Mouse (Mus musculus) midbrain, embryonic 16.5 days (tissue): ENCODE measurements around the gene Pdyn. TPM values are rescaled to one million over a fixed set of nuclear protein-coding genes. Genes with fewer than 3 reads are reported as not detected.
A peak's percentile ranks its signal among the peaks of the same experiment; 100 is the strongest.

Experiments
- ATAC-seq: fragments of 200-750 bp; cut with Nextera tagmentation; 2 replicates; pipeline ENCODE4 v1.8.0; 2017; ENCODE audit warnings: moderate TSS enrichment
- H3K27ac ChIP-seq: fragments of 300-500 bp; sonication (generic); 2 replicates; pipeline ENCODE4 v1.5.1; 2014; ENCODE audit warnings: mild to moderate bottlenecking, low read length, mixed read lengths
- H3K27me3 ChIP-seq: fragments of 300-500 bp; sonication (generic); 2 replicates; pipeline ENCODE4 v1.6.1; 2014; ENCODE audit warnings: low read depth, low read length, mixed read lengths; ENCODE audit not compliant: control insufficient read depth, insufficient read depth
- H3K36me3 ChIP-seq: fragments of 300-500 bp; sonication (generic); 2 replicates; pipeline ENCODE4 v1.6.1; 2014; ENCODE audit warnings: mild to moderate bottlenecking, low read length, moderate library complexity, mixed read lengths; ENCODE audit not compliant: control insufficient read depth, insufficient read depth
- H3K4me1 ChIP-seq: fragments of 300-500 bp; sonication (generic); 2 replicates; pipeline ENCODE4 v1.6.1; 2014; ENCODE audit warnings: mild to moderate bottlenecking, low read length, mixed read lengths; ENCODE audit not compliant: control insufficient read depth, insufficient read depth
- H3K4me2 ChIP-seq: fragments of 300-500 bp; sonication (generic); 2 replicates; pipeline ENCODE4 v1.6.1; 2014; ENCODE audit warnings: mild to moderate bottlenecking, low read length, mixed read lengths
- H3K4me3 ChIP-seq: fragments of 300-500 bp; sonication (generic); 2 replicates; pipeline ENCODE4 v1.5.1; 2014; ENCODE audit warnings: low read depth, mild to moderate bottlenecking, low read length, moderate library complexity, mixed read lengths
- H3K9ac ChIP-seq: fragments of 300-500 bp; sonication (generic); 2 replicates; pipeline ENCODE4 v1.6.1; 2014; ENCODE audit warnings: low read depth, low read length, mixed read lengths
- H3K9me3 ChIP-seq: fragments of 300-500 bp; sonication (generic); replicated peaks from 2 replicates; pipeline ENCODE4 v1.6.1; 2014; ENCODE audit warnings: mild to moderate bottlenecking, low read length, mixed read lengths; ENCODE audit not compliant: control insufficient read depth, poor library complexity, severe bottlenecking
- WGBS: fragments of 180-500 bp; shearing (Covaris S2); extraction: QIAGEN DNeasy Blood & Tissue Kit; methylation state at CpG from one replicate; pipeline ENCODE4 v1.1.7; 2014; 5-methylcytosine and 5-hydroxymethylcytosine counted together
- polyA plus RNA-seq: library from polyadenylated mRNA; unstranded; fragments of >200 nt; fragmentation: Nextera tagmentation; extraction: Ambion mirVana; gene quantifications from 2 replicates; pipeline ENCODE4 v1.2.1, GENCODE M21; 2015

Gene Pdyn
- polyA plus RNA-seq, 1 experiment from 2014 or later, result 19.1 TPM

DNA sequence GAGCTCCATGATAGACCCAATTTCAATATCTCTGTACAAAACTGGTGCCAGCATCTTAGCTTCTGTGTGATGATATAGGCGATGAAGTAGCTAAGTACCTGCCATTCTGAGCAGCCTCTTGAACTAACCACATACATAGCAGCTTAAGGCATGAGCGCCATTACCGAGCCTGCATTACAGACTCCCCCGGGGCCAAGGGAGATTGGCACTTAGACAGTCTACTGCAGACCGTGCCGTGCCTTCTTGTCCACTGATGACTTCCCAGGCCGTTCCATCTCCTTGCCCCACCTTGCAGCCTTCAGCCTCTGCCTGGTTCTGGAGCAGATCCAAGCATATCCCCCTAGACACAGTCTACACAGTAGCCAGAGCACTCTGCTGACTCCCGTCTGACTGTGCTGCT lies 7.0 kb downstream of the Pdyn start:
- Histone ChIP-seq H3K27ac (no peak overlapping the region), H3K4me3 (no peak overlapping the region), H3K4me1 (0 out of 2 replicates have a peak, but pooled peaks cover 2% of the 10 kb centered on the region), H3K9me3 (no peaks in the 10 kb centered on the region), H3K4me2 (no peak overlapping the region), H3K36me3 (no peaks in the 10 kb centered on the region), H3K9ac (no peak overlapping the region), H3K27me3 (no peaks in the 10 kb centered on the region; the same call in 1 of the 2 replicates)
- no peak for ATAC-seq
- WGBS, result 75% methylated on average over 8 of the region's 8 CpGs

DNA sequence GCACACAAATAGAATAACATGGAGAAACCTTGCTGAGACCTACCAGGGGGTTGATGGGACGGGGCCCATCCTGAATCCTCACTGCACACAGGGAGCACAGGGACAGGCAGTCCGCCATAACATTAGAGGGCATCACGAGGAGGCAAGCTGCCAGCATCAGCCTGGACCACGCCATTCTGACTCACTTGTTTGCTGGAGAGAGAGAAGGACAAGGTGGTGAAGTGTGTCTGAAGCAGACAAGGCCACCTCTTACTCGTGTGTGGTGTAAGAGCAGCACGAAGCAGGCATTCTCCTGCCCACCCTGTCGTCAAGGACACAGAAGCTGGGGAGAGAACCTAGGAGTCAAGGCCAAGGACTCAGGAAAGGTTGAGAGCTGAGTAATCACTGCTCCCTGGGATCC lies 9.9 kb downstream of the Pdyn start:
- no peak for ATAC-seq
- 79% methylated on average over 7 of the region's 7 CpGs for WGBS
- Histone ChIP-seq H3K4me2 (no peak overlapping the region), H3K27ac (no peak overlapping the region), H3K4me1 (no peaks in the 10 kb centered on the region), H3K27me3 (no peaks in the 10 kb centered on the region), H3K36me3 (no peaks in the 10 kb centered on the region), H3K9me3 (no peaks in the 10 kb centered on the region), H3K4me3 (no peak overlapping the region), H3K9ac (no peak overlapping the region)

GRCm38 (mm10) chr2:129688036-129688625 lies 11.5 kb downstream of the Pdyn start:
- Histone ChIP-seq H3K9ac (no peak overlapping the region), H3K27me3 (no peaks in the 10 kb centered on the region), H3K4me3 (no peak overlapping the region), H3K36me3 (no peaks in the 10 kb centered on the region), H3K4me1 (no peaks in the 10 kb centered on the region), H3K9me3 (no peaks in the 10 kb centered on the region), H3K4me2 (no peak overlapping the region), H3K27ac (no peak overlapping the region)
- ATAC-seq, result no peak
- WGBS, result 91% methylated on average over 28 of the region's 28 CpGs

- ATAC-seq, result peak; percentile 53; the same call in 1 of the 2 replicates
- no peak overlapping the region for H3K27ac ChIP-seq
Measured at GRCm38 (mm10) chr2:129686908-129687307, 12.7 kb downstream of the Pdyn start.

DNA sequence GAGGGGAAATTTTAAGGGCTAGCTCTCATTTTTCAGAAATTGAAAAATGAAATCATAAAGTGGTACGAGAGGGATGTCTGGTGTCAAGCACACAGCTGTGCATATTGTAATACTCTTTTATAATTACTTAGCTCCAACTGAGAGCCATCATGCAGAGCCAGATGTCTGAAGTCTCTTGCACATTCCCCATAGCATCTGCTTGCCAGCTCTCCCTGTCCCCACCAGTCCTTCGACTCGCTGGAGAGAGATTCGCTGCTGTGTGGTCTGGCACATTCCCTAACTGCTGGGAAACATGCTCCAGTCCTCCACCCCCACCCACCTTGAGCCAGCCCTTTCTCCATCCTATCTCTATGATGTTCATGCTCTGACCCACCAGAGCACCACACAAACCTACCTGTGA lies 15.6 kb downstream of the Pdyn start:
- no peaks in the 10 kb centered on the region for H3K4me1 ChIP-seq
- no peaks in the 10 kb centered on the region for H3K9me3 ChIP-seq
- 72% methylated on average over 4 of the region's 4 CpGs for WGBS
- no peak overlapping the region for H3K4me2 ChIP-seq
- no peak overlapping the region for H3K4me3 ChIP-seq
- no peak for ATAC-seq
- no peaks in the 10 kb centered on the region for H3K27me3 ChIP-seq
- H3K36me3 ChIP-seq, result no peaks in the 10 kb centered on the region
- H3K9ac ChIP-seq, result no peak overlapping the region
- no peak overlapping the region for H3K27ac ChIP-seq

More at GRCm38 (mm10) chr2:129686908-129687307, 12.7 kb downstream of the Pdyn start:
- no peak overlapping the region for H3K4me3 ChIP-seq
- no peak overlapping the region for H3K9ac ChIP-seq
- no peaks in the 10 kb centered on the region for H3K9me3 ChIP-seq
- no peaks in the 10 kb centered on the region for H3K36me3 ChIP-seq
- no peak overlapping the region for H3K4me2 ChIP-seq
- 55% methylated on average over 10 of the region's 10 CpGs for WGBS
- no peaks in the 10 kb centered on the region for H3K27me3 ChIP-seq
- no peaks in the 10 kb centered on the region for H3K4me1 ChIP-seq

DNA sequence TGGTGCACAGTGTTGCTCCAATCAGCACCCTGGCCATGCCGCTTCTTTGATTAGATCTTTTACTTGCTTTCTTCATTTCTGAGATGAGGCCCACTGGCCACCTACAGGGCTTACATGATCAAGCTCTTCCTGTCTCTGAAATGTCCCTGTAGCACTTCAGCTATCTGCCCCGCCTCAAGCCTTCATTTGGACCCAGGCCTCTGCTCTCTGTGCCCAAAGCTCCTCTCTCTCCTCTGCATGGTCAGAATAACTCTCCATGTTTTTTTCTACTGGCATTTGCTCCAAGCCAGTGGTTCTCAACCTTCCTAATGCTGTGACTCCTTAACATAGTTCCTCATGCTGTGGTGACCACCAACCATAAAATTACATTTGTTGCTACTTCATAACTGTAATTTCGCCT lies 19.4 kb downstream of the Pdyn start:
- H3K9me3 ChIP-seq, result no peaks in the 10 kb centered on the region
- H3K9ac ChIP-seq, result no peak overlapping the region
- ATAC-seq, result no peak

DNA sequence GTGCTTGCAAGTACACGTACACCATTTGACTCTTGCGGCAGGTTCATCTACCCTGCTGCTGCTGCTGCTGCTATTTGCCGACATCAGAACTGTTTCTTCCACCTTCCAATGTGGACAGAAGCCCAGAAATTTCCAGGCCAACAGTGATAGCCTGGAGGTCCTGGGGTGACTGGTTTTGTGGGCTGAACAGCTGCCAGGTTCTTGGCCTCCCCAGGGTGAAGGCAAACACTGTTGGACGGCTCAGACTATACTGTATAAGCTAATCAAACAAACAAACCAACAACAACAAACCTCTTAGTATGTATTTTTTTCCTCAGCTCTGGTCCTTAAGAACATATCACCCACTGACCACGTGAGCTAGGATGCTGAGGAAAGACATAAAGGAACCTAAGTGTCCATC lies 20.6 kb downstream of the Pdyn start:
- ATAC-seq, result no peak
- Histone ChIP-seq H3K36me3 (no peaks in the 10 kb centered on the region), H3K27ac (no peak overlapping the region), H3K9me3 (no peaks in the 10 kb centered on the region), H3K4me3 (no peak overlapping the region), H3K4me2 (no peak overlapping the region), H3K4me1 (peaks cover 8% of the 10 kb centered on the region; the same call in 1 of the 2 replicates), H3K9ac (no peak overlapping the region), H3K27me3 (no peaks in the 10 kb centered on the region)
- WGBS, result 84% methylated on average over 5 of the region's 5 CpGs

More for the DNA sequence above, 19.4 kb downstream of the Pdyn start:
- Histone ChIP-seq H3K4me2 (no peak overlapping the region), H3K4me3 (no peak overlapping the region), H3K27ac (no peak overlapping the region), H3K36me3 (no peaks in the 10 kb centered on the region), H3K27me3 (no peaks in the 10 kb centered on the region), H3K4me1 (peaks cover 8% of the 10 kb centered on the region; the same call in 1 of the 2 replicates)
- WGBS, result 91% methylated on average over 3 of the region's 3 CpGs

GRCm38 (mm10) chr2:129677664-129678063 lies 22.0 kb downstream of the Pdyn start:
- H3K9me3 ChIP-seq, result no peaks in the 10 kb centered on the region
- peak; percentile 69 for ATAC-seq
- H3K36me3 ChIP-seq, result no peaks in the 10 kb centered on the region
- peaks cover 8% of the 10 kb centered on the region; the same call in 1 of the 2 replicates for H3K4me1 ChIP-seq
- 11% methylated on average over 2 of the region's 2 CpGs for WGBS
- H3K27ac ChIP-seq, result peak overlapping the region; percentile 38; the same call in 1 of the 2 replicates
- H3K4me3 ChIP-seq, result no peak overlapping the region
- no peak overlapping the region for H3K4me2 ChIP-seq
- no peak overlapping the region for H3K9ac ChIP-seq
- H3K27me3 ChIP-seq, result no peaks in the 10 kb centered on the region

DNA sequence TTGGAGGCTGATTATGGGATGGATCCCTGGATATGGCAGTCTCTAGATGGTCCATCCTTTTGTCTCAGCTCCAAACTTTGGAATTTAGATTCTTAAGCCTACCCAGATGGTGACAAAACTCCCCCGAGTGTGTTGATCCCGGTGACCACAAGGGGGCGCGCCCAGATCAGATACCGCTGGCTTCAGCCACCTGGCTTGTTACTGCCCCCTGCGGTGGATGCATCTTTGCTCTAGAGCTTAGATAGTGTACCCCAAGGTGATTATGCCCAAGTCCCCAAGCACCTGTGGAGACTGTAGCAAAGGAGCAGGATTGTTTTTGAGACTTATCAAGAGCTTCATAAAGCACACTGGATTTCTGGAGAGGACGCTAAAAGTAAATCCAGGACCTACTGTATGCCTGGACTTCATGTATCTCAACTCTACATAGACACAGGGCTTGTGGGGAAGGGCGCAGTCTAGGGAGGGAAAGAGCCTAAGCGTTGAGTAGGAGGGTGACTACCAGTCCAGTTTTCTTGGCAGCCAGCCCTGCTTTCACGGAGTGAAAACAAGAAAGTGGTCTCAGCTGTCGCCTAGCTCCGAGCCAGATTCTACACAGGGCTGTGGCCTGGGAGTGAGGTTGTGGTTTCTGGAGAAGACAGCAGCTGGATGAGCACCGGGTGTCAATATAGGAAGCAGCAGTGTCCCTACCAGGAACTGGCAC lies 24.6 kb downstream of the Pdyn start:
- H3K36me3 ChIP-seq, result no peaks in the 10 kb centered on the region
- H3K27me3 ChIP-seq, result no peaks in the 10 kb centered on the region
- no peak overlapping the region for H3K27ac ChIP-seq
- ATAC-seq, result no peak
- H3K4me1 ChIP-seq, result peaks cover 8% of the 10 kb centered on the region; the same call in 1 of the 2 replicates
- WGBS, result 30% methylated on average over 13 of the region's 13 CpGs
- no peak overlapping the region for H3K4me2 ChIP-seq
- H3K9me3 ChIP-seq, result no peaks in the 10 kb centered on the region
- no peak overlapping the region for H3K9ac ChIP-seq
- H3K4me3 ChIP-seq, result no peak overlapping the region
